Mouse (Mus musculus): ENCODE measurements around the gene Usp17lc.

DNA sequence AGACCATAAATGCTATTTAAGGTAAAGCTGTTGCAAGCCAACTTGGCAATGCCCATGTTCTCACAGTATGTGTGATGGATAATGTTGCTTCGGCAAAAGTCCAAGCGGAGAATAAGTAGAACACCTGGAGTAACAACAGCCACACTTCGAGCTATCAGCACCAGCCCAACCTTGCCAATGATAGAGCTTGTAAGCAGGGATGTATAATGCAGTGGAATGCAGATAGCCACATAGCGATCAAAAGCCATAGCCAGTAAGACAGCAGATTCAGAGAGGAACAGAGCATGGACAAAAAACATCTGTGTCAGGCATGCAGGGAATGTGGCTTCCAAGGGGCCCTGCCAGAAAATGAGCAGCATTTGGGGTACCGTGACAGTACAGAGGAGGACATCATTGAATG lies 45.7 kb downstream of the Usp17lc start:
- TF ChIP-seq POLR2A (IDR thresholded peaks at IDR 0.05; ENCODE audit: low read depth, low read length) (no peak), CTCF (IDR thresholded peaks at IDR 0.05; ENCODE audit: extremely low read depth, insufficient read depth, insufficient read length, insufficient replicate concordance) (no peak)

All from spleen, adult 2 months (tissue).